Mouse (Mus musculus) brown adipose tissue, adult 24 weeks (tissue): ENCODE data around the gene Grap2. TPM values are rescaled to one million over a fixed set of nuclear protein-coding genes. Genes with fewer than 3 reads are reported as not detected.

Experiments used
- H3K27ac ChIP-seq: fragments of 200-500 bp; replicated peaks from 2 replicates; pipeline ENCODE4 v1.5.1; 2012; ENCODE audit warnings: low read depth, mild to moderate bottlenecking, low read length
- H3K4me1 ChIP-seq: fragments of 200-500 bp; 2 replicates; pipeline ENCODE4 v1.6.1; 2012; ENCODE audit warnings: low read length, mixed read lengths; ENCODE audit not compliant: control insufficient read depth, insufficient read depth, insufficient read length
- H3K4me3 ChIP-seq: fragments of 200-500 bp; 2 replicates; pipeline ENCODE4 v1.5.1; 2012; ENCODE audit warnings: low read depth, mild to moderate bottlenecking, low read length, moderate library complexity; ENCODE audit not compliant: insufficient read depth
- polyA plus RNA-seq: library from polyadenylated mRNA; stranded (reverse); fragments of >200 nt; gene quantifications from 2 replicates; pipeline ENCODE4 v1.2.4, GENCODE M21; 2012; ENCODE audit not compliant: missing spikeins, insufficient read depth, insufficient read length

Grap2 gene
- polyA plus RNA-seq, 1 experiment: 0.71 TPM

DNA sequence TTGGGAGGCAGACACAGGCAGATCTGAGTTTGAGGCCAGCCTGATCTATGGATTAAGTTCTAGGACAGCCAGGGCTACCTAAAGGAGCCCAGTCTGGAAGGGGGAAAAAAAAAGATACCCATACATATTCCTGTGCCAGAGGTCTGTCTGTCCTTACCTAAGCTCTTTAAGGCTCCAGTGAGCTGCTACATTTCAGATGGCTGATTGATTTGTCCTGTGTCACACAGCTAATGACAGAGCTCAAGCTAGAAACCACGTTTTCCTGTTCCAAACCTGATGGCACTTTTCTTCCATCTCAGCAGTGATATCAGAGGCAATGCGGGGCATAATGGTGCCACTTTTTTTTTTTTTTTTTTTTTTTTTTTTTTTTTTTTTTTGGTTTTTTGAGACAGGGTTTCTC, 58.9 kb downstream of the Grap2 start:
- H3K4me3 ChIP-seq: no peak overlapping the region
- H3K4me1 ChIP-seq: peaks cover 3% of the 10 kb centered on the region
- no peak overlapping the region for H3K27ac ChIP-seq

DNA sequence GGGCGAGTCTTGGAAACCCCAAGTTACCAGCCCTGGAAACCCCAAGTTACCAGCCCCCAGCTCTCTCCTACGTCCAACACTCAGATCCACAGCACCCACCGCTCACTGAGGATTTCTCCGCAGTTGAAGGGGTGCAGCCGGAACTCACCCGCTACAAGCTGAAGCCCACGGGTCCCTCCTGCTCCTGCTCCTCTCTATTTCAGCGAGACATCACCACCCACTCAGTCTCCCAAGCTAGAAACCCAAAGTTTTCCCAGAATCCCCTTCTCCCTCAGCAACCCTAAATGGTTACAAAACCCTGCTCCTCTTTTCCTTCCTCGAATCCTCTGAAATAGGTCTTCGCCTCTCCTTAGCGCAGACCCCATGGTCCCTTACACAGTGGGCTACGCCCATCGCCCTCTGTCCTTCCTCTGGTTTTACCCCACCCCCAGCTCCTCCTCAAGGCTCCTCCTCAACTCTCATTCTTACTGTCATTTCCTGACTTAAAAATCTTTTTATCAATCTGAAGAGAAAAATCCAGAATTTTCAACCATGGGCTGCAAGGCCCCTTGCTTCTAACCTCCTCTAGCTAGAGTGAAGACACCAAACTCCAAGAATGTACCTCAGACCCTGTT, 60.0 kb downstream of the Grap2 start:
- Histone ChIP-seq H3K4me1 (peaks cover 3% of the 10 kb centered on the region), H3K27ac (no peak overlapping the region), H3K4me3 (no peak overlapping the region)

DNA sequence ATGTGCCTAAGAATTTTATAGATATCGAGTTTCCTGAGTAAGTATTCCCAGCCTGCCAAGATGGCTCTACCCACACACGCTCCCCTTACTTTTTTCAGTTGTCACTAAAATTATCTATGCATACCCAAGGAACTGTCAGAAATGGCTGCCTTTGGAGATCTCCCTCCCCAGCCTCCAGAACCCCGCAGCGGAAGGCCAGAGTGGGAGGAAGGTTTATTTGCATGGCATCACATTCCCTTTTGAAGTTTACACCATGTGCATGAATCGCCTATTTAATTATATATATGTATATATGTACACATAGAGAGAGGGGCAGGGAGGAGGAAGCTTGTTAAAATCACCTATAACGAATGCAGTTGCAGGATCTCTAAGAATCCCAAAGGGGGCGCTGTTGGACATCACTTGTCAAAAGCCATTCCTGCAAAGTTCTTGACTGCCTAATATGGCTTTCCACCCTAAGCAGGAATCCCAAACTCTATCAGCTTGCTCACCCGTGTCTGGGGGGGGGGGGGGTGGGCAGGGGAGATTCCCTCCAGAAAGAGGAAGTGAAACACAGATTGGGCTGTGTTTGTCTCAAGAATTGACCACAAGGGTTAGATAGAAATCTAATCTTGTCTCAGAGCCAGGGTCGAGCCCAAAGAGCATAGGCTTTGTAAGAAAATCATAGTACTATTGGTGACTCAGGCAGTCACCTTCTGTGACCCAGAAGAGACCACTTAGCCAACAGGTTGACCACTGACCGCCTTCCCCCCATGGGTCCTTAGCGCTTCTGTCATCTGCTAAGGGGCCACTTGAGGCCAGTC, 62.2 kb downstream of the Grap2 start:
- H3K4me1 ChIP-seq: peaks cover 2% of the 10 kb centered on the region
- H3K27ac ChIP-seq: no peak overlapping the region
- H3K4me3 ChIP-seq: no peak overlapping the region

DNA sequence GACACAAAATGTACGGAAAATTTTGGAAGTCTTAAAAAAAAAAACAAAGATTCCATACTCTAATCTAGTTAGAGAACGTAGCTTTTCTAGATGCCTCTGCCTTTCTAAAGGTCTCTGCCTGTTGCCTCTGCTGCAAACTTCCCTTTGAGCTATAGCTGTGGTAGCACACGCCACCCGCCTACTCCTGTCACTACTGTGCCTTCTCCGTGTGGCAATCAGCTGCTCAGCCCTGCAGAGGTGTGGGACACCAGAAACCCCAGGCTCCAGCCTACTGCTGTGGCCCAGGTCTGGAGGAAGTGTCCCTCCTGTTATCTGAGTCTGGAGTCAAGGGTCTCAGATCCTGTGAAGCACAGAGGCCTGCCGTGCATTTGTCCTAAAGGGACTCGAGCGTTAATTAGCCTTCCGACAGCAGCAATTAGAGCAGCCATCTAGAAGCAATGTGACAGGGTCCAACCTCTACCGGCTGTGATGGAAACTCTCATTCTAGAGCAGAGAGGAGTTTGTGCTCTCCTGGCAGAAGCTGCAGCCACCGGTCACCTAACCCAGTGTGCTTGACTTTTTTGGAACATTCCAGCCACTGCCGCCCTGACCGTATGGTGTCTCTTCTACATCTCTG, 64.5 kb downstream of the Grap2 start:
- Histone ChIP-seq H3K27ac (no peak overlapping the region), H3K4me3 (no peak overlapping the region), H3K4me1 (no peaks in the 10 kb centered on the region; the same call in 1 of the 2 replicates)

DNA sequence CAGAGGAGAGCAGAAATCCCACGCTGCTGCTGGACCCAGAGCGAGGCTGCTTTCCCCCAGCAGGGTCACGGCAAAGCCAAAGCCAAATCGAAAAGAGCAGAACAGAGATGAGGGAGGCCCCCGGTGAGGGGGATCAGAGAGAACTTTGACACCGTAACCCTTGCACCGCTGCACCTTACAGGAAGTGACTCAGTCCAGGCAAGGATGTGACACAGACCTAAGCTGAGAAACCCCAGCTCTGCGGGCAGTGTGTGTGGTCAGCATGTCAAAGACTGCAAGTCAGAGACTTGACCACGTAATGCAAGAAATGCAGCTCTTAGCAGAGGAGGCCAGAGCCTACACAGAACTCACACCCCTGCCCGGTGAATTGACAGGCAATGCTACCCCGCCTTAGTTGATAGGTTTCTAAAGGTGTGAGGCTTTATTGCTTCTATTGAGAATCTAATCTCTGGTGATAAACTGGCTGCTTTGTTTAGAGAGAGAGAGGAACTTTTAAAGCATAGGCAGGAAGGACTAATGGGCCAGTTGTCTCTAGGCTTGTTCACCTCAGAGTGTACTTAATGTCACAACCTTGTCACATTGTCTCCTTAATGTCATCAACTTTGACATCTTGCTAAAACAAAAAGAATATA, 66.8 kb downstream of the Grap2 start:
- no peak overlapping the region for H3K4me3 ChIP-seq
- no peaks in the 10 kb centered on the region; the same call in 1 of the 2 replicates for H3K4me1 ChIP-seq
- H3K27ac ChIP-seq: no peak overlapping the region

DNA sequence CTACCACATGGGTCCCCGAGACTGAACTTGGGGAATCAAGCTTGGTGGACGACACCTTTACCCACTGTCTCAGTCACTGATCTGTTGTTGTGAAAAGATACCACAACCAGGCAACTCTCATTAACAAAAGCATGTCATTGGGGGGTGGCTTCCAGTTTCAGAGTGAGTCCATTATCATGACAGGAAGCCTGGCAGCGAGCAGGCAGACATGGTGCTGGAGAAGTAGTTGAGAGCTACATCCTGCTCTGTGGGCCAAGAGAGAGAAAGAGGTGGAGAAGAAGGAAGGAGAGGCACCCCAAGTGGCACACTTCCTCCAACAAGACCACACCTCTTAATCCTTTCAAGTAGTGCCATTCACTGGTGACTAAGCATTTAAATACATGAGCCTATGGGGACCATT, 67.5 kb downstream of the Grap2 start:
- no peak overlapping the region for H3K4me3 ChIP-seq
- H3K4me1 ChIP-seq: no peaks in the 10 kb centered on the region; the same call in 1 of the 2 replicates
- H3K27ac ChIP-seq: no peak overlapping the region

DNA sequence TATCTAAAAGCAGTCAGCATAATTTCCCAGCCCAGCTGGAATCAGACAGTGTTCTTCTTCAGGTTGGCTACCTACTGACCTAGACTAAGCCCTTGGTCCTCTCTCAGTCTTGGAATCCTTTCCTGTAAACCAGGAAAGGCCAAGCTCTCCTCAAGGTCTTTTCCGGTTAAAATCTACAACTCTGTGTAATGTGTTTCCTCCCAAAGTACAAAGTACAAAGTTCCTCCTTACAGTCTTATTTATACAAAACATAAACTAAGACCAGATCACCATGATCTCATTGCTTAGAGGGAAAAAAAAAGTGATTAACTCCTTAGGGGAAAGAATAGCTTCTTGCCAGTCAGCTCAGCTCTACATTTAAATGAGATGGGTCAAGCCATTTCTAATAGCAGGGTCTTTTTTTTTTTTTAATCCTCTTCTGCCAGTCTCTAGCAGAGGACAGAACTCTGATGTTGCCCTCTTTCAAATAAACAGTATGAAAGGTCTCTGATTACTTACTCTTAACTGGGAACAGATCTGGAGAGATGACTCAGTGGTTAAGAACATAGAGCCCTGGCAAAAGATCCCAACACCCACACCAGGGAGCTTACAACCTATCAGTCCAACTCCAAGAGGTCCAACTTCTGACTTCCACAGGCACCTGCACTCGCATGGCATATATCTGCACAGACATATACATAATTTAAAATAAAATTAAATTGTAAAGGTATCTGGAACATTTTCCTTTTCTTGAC, 69.5 kb downstream of the Grap2 start:
- Histone ChIP-seq H3K27ac (no peak overlapping the region), H3K4me3 (no peak overlapping the region), H3K4me1 (no peaks in the 10 kb centered on the region)

DNA sequence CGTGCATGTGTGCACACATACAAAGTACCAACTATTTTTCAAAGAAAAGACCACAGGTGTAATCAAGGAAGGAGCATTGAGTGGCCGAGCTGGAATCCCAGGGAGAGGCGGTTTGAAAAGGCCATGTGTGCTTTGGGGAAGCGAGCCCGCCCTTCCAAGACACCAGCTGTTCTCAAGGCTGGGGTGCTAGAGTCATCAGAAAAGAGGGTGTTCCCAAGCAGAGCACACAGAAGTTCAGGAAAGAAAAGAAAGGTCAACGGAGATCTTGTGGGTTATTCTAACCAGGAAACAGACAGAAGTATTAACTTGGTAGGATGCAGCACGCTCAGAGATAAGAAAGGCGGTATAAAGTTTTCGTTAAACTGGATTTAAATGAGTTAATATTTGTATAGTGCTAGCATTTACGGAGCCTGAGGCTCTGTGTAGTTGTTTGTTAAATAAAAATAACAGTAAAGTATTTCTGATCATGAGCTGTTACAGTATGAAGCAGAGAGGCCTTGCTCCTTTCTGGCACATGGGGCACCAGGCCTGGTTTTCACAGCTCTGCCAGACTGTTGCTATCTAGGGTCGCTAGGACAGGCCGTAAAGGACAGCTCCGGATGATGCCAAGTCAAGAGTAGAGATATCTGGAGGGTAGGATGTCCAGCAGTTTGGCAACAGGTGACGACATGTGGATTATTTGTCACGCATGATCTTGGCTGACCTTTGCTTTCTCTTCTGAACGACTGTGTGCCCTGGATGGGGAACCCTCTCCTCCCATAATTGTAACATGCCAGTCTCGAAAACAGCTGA, 72.8 kb downstream of the Grap2 start:
- Histone ChIP-seq H3K4me3 (no peak overlapping the region), H3K4me1 (no peaks in the 10 kb centered on the region), H3K27ac (no peak overlapping the region)

DNA sequence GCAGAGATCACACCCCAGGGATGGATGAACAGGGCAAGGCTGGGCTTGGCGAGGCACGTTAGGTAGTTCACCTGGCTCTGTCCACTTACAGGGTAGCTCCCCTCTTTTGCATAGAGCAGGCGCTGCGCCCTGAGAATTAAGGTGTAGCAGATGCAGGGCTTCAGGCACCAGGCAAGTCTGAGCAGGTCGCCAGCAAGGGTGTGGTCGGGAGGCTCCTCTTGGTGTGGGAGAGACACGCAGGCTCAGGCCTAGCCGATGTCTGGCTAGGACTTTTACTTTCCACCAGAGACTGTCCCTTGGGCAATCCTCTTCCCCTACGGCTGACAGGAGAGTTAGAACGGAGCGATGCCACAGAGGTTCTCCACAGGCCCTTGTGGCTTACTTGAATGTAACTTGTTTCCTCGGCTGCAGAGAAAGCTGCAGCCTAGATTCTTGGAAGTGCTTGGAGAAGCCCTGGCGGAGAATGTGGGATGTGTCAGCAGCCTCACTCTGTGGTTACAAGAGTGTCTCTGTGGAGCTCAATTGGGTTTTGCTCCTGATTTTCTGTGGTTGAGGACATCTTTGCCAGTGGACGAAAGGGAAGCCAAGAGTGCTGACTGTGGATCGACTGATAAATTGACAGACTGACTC, 76.7 kb downstream of the Grap2 start:
- H3K4me1 ChIP-seq: no peaks in the 10 kb centered on the region
- H3K27ac ChIP-seq: no peak overlapping the region
- H3K4me3 ChIP-seq: no peak overlapping the region

DNA sequence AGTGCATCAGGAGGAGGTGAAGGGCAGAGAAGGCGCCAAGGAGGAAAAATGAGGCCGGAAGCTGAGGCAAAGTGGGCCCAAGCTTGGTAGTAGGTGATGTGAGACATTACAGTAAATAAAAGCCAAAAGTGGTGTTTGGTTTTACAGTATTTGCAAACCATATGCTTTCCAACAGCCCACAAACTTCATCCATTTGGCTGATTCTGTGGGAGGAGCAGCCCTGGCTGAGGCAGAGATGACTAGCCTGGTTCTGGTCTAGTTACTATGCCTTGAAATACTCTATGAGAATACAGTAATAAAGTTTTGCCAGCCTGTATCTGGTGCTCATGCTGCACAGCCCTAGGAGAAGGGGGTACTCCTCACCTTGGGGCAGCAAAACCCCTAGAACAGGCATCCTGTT, 78.0 kb downstream of the Grap2 start:
- Histone ChIP-seq H3K4me3 (no peak overlapping the region), H3K27ac (no peak overlapping the region), H3K4me1 (no peaks in the 10 kb centered on the region)

DNA sequence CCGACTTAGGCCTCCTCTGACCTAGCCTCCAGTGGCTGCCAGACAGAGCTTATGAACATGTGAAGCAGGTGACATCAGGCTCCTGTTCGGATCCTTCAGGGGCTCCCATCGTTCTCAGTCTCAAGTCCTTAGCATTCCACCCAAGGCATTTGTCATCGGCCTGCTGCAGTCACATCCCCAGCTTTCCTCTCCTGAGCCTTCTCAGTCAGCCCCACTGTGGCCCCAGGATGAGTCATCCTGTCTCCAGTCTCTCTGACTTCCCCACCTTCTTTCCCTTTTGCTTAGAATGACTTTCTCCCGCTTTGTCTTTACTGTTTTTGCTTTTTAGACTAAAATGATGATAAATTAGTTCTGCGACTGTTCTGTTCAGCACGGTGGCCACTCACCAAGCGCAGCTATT, 81.5 kb downstream of the Grap2 start:
- H3K4me1 ChIP-seq: no peaks in the 10 kb centered on the region
- no peak overlapping the region for H3K4me3 ChIP-seq
- no peak overlapping the region for H3K27ac ChIP-seq

DNA sequence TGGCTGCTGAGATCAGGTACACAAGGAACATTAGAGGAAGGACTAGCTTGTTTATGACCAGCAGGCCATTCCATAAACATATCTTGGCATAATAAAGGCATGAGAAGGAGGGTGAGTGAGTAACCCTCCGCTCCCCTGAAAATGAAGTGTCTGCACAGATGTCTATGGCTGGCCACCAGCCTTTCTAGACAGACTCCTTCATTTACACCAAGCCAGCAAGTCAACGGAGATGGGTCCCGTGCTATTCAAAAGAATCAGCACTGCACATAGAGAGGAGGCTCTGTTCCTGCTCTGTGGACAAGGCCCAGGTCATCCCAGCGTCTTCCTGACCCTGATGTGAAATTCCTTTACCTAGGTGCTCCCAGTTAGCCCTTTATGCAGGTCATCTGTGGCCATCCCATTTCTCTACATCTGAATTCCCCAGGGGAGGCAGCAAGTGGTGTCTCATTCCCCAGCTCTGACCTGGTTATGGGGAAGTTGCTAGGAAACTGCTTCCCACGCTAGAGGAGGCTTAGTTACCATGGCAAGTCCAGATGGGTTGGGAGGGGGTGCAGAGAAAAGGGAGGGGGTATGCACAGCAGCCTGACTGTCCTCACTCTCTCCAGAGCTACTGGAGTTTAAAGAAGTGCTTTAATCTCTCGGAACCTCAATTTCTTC, 86.5 kb downstream of the Grap2 start:
- no peak overlapping the region for H3K4me3 ChIP-seq
- H3K4me1 ChIP-seq: no peaks in the 10 kb centered on the region
- no peak overlapping the region for H3K27ac ChIP-seq

DNA sequence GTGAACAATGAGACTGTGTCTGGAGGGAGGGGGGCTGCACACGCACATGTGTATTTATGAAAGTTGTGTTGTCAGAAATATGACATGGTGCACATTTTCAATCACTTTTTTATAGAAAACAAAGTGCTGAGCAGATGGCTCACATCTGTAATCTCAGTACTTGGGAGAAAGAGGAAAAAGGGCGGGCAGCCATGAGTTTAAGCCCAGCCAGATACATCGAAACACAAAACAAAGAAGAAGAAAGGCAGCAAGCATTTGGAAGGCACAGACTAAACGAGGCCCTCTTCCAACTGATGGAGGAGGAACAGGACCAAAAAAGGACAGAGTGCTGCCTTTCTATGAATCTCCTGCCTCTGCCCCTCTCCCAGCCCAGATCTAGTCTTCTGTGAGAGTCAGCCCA, 88.6 kb downstream of the Grap2 start:
- H3K27ac ChIP-seq: no peak overlapping the region
- H3K4me1 ChIP-seq: no peaks in the 10 kb centered on the region
- no peak overlapping the region for H3K4me3 ChIP-seq
